20 mouse cellular contexts compared by ENCODE assay signal in genomic region chr13:96450869-96451268, GRCm38 (mm10). TPM values are rescaled to one million over a fixed set of nuclear protein-coding genes. Genes with fewer than 3 reads are reported as not detected.
A peak's percentile ranks its signal among the peaks of the same experiment; 100 is the strongest.
DNase-seq lines count a peak whose midpoint lies in the region; ATAC-seq lines count a peak whose summit lies in the region.
"Had no signal": no experiment of that assay in that cellular context is flagged by ENCODE, and none has a peak within 500 bp of the region (broad histone marks: within the 10 kb centered on the region; RNA-seq: fewer than 3 reads in every experiment).

No protein-coding gene starts in this region.

- peaks cover 10% of the 10 kb centered on the region for H3K4me1 ChIP-seq in heart, embryonic 13.5 days
- H3K4me1 ChIP-seq in stomach, embryonic 14.5 days (ENCODE audit: control insufficient read depth, insufficient read depth, low read length): 0 out of 2 replicates have a peak, but pooled peaks cover 3% of the 10 kb centered on the region
- H3K4me1 ChIP-seq in midbrain, embryonic 15.5 days: no peaks in the 10 kb centered on the region
- H3K4me1 ChIP-seq: limb, embryonic 13.5 days; megakaryocyte, embryonic 14.5 days; neural tube, embryonic 15.5 days had no signal

- no peak overlapping the region for H3K9ac ChIP-seq in heart, embryonic 13.5 days
- no peak overlapping the region for H3K9ac ChIP-seq in stomach, embryonic 14.5 days (replicated peaks; ENCODE audit: low read depth, low read length)
- H3K9ac ChIP-seq in midbrain, embryonic 15.5 days: no peak overlapping the region
- H3K9ac ChIP-seq: limb, embryonic 13.5 days; neural tube, embryonic 15.5 days had no signal

- peak; percentile 63 to 64 for DNase-seq in kidney, postnatal 4 days
- no peak for DNase-seq in kidney, adult 9 months
- peak; percentile 39 for DNase-seq in gastrocnemius, postnatal 25 days
- DNase-seq in thymus, adult 18-20 months: no peak
- DNase-seq: cerebellum, adult 9-10 months; lung, adult 2 months; spleen, adult 18-20 months had no signal

- no peaks in the 10 kb centered on the region for H3K36me3 ChIP-seq in heart, embryonic 13.5 days
- H3K36me3 ChIP-seq in stomach, embryonic 14.5 days (ENCODE audit: control insufficient read depth, insufficient read depth, low read length): no peaks in the 10 kb centered on the region
- no peaks in the 10 kb centered on the region for H3K36me3 ChIP-seq in midbrain, embryonic 15.5 days (replicated peaks)
- H3K36me3 ChIP-seq: limb, embryonic 13.5 days; neural tube, embryonic 15.5 days had no signal

- H3K9me3 ChIP-seq in heart, embryonic 13.5 days: no peaks in the 10 kb centered on the region
- no peaks in the 10 kb centered on the region for H3K9me3 ChIP-seq in stomach, embryonic 14.5 days (ENCODE audit: control insufficient read depth, low read depth, low read length)
- no peaks in the 10 kb centered on the region for H3K9me3 ChIP-seq in midbrain, embryonic 15.5 days
- H3K9me3 ChIP-seq: limb, embryonic 13.5 days; megakaryocyte, embryonic 14.5 days; neural tube, embryonic 15.5 days had no signal

- no peak overlapping the region for H3K4me2 ChIP-seq in heart, embryonic 13.5 days
- no peak overlapping the region for H3K4me2 ChIP-seq in stomach, embryonic 14.5 days (replicated peaks; ENCODE audit: low read depth, low read length)
- no peak overlapping the region for H3K4me2 ChIP-seq in midbrain, embryonic 15.5 days
- H3K4me2 ChIP-seq: limb, embryonic 13.5 days; neural tube, embryonic 15.5 days had no signal

- no peak overlapping the region for H3K4me3 ChIP-seq in heart, embryonic 13.5 days
- H3K4me3 ChIP-seq in stomach, embryonic 14.5 days (ENCODE audit: low read depth, low read length): no peak overlapping the region
- no peak overlapping the region for H3K4me3 ChIP-seq in midbrain, embryonic 15.5 days
- H3K4me3 ChIP-seq: limb, embryonic 13.5 days; megakaryocyte, embryonic 14.5 days; neural tube, embryonic 15.5 days had no signal

- H3K27me3 ChIP-seq in heart, embryonic 13.5 days (replicated peaks): no peaks in the 10 kb centered on the region
- no peaks in the 10 kb centered on the region for H3K27me3 ChIP-seq in stomach, embryonic 14.5 days (ENCODE audit: control insufficient read depth, insufficient read depth, low read length)
- H3K27me3 ChIP-seq in midbrain, embryonic 15.5 days (replicated peaks): no peaks in the 10 kb centered on the region
- H3K27me3 ChIP-seq: CH12.LX; limb, embryonic 13.5 days; neural tube, embryonic 15.5 days; Patski had no signal

- no peak for ATAC-seq in heart, embryonic 13.5 days (ENCODE audit: extremely low read depth, insufficient number of reproducible peaks, low FRiP score, low TSS enrichment)
- ATAC-seq in stomach, embryonic 14.5 days (ENCODE audit: insufficient number of reproducible peaks, insufficient read depth, low FRiP score, low read depth): no peak
- ATAC-seq in midbrain, embryonic 15.5 days (replicated peaks): no peak
- ATAC-seq: forebrain, embryonic 16.5 days; Patski had no signal

- 69% methylated on average over 7 of the region's 7 CpGs for WGBS in heart, embryonic 13.5 days
- WGBS in stomach, embryonic 14.5 days: 71% methylated on average over 7 of the region's 7 CpGs
- 92% methylated on average over 7 of the region's 7 CpGs for WGBS in midbrain, embryonic 15.5 days

- 0 out of 2 replicates have a peak overlapping the region, but pooled peaks have one; percentile 61 for H3K27ac ChIP-seq in heart, embryonic 13.5 days (replicated peaks)
- peak overlapping the region; percentile 46; the same call in 1 of the 2 replicates for H3K27ac ChIP-seq in stomach, embryonic 14.5 days (ENCODE audit: low read length)
- no peak overlapping the region for H3K27ac ChIP-seq in midbrain, embryonic 15.5 days
- H3K27ac ChIP-seq: limb, embryonic 13.5 days; neural tube, embryonic 15.5 days had no signal

RNA-seq across cellular contexts. Expression of gene Ankdd1b, which starts 20.1 kb away (rescaled TPM):
- not detected for total RNA-seq in gastrocnemius, postnatal 25 days (2021)
- 0.52 and 0.67 TPM in 2 replicates for polyA plus RNA-seq in heart, embryonic 13.5 days (2015; fragmentation: Nextera tagmentation; extraction: Ambion mirVana)
- polyA plus RNA-seq in stomach, embryonic 14.5 days (2014; fragmentation: Nextera tagmentation; extraction: Ambion mirVana): 0.15 and 0.33 TPM in 2 replicates
- not detected in 2 replicates for polyA plus RNA-seq in midbrain, embryonic 15.5 days (2015; fragmentation: Nextera tagmentation; extraction: Ambion mirVana)
- total RNA-seq: monocyte, adult 5-6 weeks had no signal
- polyA plus RNA-seq: forebrain, embryonic 16.5 days; limb, embryonic 13.5 days; neural tube, embryonic 15.5 days had no signal

RNA-seq across cellular contexts. Expression of gene Gm17622, which starts 39.7 kb away (rescaled TPM):
- not detected for total RNA-seq in gastrocnemius, postnatal 25 days (2021)
- not detected in 2 replicates for polyA plus RNA-seq in heart, embryonic 13.5 days (2015; fragmentation: Nextera tagmentation; extraction: Ambion mirVana)
- not detected in 2 replicates for polyA plus RNA-seq in stomach, embryonic 14.5 days (2014; fragmentation: Nextera tagmentation; extraction: Ambion mirVana)
- polyA plus RNA-seq in midbrain, embryonic 15.5 days (2015; fragmentation: Nextera tagmentation; extraction: Ambion mirVana): not detected in 2 replicates
- total RNA-seq: adrenal gland, adult 18-20 months; CH12.LX; monocyte, adult 5-6 weeks had no signal
- polyA plus RNA-seq: forebrain, embryonic 16.5 days; gonadal fat pad, adult 2 months; large intestine, adult 2 months; limb, embryonic 13.5 days; lung, adult 2 months; neural tube, embryonic 15.5 days; Patski had no signal

Comparison
In these comparisons a context has a peak if more than half of its experiments do, and no peak if none do; other contexts are left out.
1. DNase-seq: peak in kidney, postnatal 4 days (2 of 2) and gastrocnemius, postnatal 25 days (single experiment); none in kidney, adult 9 months (single experiment) and thymus, adult 18-20 months (0 of 2).